Mouse (Mus musculus) spleen, adult 2 months (tissue): ENCODE measurements around the gene Zfp142. TPM values are rescaled to one million over a fixed set of nuclear protein-coding genes. Genes with fewer than 3 reads are reported as not detected.

ENCODE experiments used
- DNase-seq, 2 experiments: peaks; one replicate each; pipeline versions ENCODE4 v3.0.0 to v3.0.0-alpha.2; 2012 to 2021; ENCODE audit warnings: low spot score in 2 of 2, low read depth in 1 of 2
- H3K27ac ChIP-seq: fragments of 200-500 bp; 2 replicates; pipeline ENCODE4 v1.5.1; 2012; ENCODE audit warnings: low read length, inconsistent platforms; ENCODE audit not compliant: insufficient read depth
- H3K27me3 ChIP-seq: fragments of 200-500 bp; 2 replicates; pipeline ENCODE4 v1.6.1; 2012; ENCODE audit warnings: mild to moderate bottlenecking, moderate library complexity, low read length, inconsistent platforms; ENCODE audit not compliant: control insufficient read depth, insufficient read depth
- H3K36me3 ChIP-seq: fragments of 200-500 bp; 2 replicates; pipeline ENCODE4 v1.6.1; 2012; ENCODE audit warnings: mild to moderate bottlenecking, low read length, inconsistent platforms; ENCODE audit not compliant: control insufficient read depth, insufficient read depth
- H3K4me1 ChIP-seq: fragments of 200-500 bp; 2 replicates; pipeline ENCODE4 v1.6.1; 2011; ENCODE audit warnings: inconsistent platforms; ENCODE audit not compliant: control insufficient read depth, insufficient read depth, insufficient read length
- H3K4me3 ChIP-seq: fragments of 200-500 bp; 2 replicates; pipeline ENCODE4 v1.5.1; 2011; ENCODE audit warnings: mild to moderate bottlenecking, inconsistent platforms; ENCODE audit not compliant: insufficient read depth, insufficient read length; ENCODE audit errors: extremely low read depth
- CTCF ChIP-seq: fragments of 200-500 bp; IDR thresholded peaks from 2 replicates; pipeline ENCODE4 v1.5.1; 2011; ENCODE audit warnings: mild to moderate bottlenecking, inconsistent platforms; ENCODE audit not compliant: insufficient read depth, insufficient read length, insufficient replicate concordance; ENCODE audit errors: extremely low read depth
- POLR2A ChIP-seq: fragments of 200-500 bp; IDR thresholded peaks from 2 replicates; pipeline ENCODE4 v1.6.1; 2011; ENCODE audit warnings: low read depth, low read length, inconsistent platforms
- WGBS: fragments of 180-500 bp; shearing (Covaris S2); methylation state at CpG from one replicate; pipeline ENCODE4 v1.1.7; 2018; 5-methylcytosine and 5-hydroxymethylcytosine counted together
- polyA plus RNA-seq: library from polyadenylated mRNA; depleted of rRNA; stranded (reverse); fragments of >200 nt; gene quantifications from 2 replicates; pipeline ENCODE4 v1.2.3, GENCODE M21; 2012

Zfp142 gene
- polyA plus RNA-seq, 1 experiment = 13.5 TPM

DNA sequence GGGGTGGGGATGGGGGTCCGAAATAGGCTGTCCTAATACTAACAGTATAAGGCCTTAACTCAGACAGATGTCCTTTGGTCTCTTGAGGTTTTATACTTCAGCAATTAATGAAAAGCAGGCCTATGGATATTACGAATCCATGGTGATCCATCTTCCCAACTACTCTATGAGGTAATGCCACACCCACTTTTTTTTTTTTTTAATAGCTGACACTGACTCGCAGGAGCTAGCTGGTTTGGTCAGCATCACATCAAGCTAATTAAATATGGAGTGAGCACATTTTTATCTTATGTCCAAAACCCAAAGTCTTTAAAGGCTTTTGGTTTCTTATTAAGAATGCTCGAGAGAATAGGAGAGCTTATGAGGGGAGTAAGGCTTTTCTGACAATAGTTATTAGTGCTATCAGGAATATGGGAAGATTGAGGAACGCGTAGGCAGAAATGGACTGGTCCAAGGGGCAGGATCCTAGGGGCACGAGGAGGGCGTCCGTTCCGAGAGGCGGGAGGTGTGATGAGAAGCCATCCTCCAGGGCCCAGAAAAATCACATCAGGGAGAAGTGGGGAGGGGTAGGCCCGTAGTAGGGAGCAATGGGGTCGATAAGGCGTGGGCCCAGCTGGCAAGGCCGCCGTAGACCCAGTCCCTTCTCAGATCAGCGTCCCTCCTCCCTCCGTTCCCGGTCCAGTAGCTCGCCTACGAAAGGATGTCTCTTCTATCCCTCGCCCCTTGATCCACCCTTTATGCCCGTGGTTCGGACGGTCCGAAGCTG lies 12.6 kb upstream of the Zfp142 start:
- peak in 1 of 2 experiments; percentile 7 for DNase-seq
- H3K4me3 ChIP-seq = peak overlapping the region; percentile 87
- H3K27me3 ChIP-seq = no peaks in the 10 kb centered on the region
- peaks cover 9% of the 10 kb centered on the region for H3K36me3 ChIP-seq
- no peak for TF ChIP-seq POLR2A
- no peak for TF ChIP-seq CTCF
- H3K27ac ChIP-seq = peak overlapping the region; percentile 12; the same call in 1 of the 2 replicates
- peaks cover 5% of the 10 kb centered on the region for H3K4me1 ChIP-seq
- 8% methylated on average over 26 of the region's 26 CpGs for WGBS

GRCm38 (mm10) chr1:74594434-74594833 lies 6.4 kb upstream of the Zfp142 start:
- Histone ChIP-seq H3K4me3 (no peak overlapping the region), H3K27me3 (no peaks in the 10 kb centered on the region), H3K36me3 (peaks cover 24% of the 10 kb centered on the region), H3K4me1 (no peaks in the 10 kb centered on the region), H3K27ac (0 out of 2 replicates have a peak overlapping the region, but pooled peaks have one; percentile 32)
- no peak for DNase-seq
- 42% methylated on average over 8 of the region's 8 CpGs for WGBS
- TF ChIP-seq POLR2A (no peak), CTCF (no peak)

- no peaks in the 10 kb centered on the region for H3K27me3 ChIP-seq
- DNase-seq = no peak
- WGBS = under 1% methylated on average over 24 of the region's 24 CpGs
- H3K4me3 ChIP-seq = peak overlapping the region; percentile 63
- H3K36me3 ChIP-seq = peaks cover 6% of the 10 kb centered on the region
- H3K27ac ChIP-seq = peak overlapping the region; percentile 85
- TF ChIP-seq POLR2A (no peak), CTCF (no peak)
- H3K4me1 ChIP-seq = no peaks in the 10 kb centered on the region
Observed at GRCm38 (mm10) chr1:74587233-74587772, 743 bp downstream of the Zfp142 start.

DNA sequence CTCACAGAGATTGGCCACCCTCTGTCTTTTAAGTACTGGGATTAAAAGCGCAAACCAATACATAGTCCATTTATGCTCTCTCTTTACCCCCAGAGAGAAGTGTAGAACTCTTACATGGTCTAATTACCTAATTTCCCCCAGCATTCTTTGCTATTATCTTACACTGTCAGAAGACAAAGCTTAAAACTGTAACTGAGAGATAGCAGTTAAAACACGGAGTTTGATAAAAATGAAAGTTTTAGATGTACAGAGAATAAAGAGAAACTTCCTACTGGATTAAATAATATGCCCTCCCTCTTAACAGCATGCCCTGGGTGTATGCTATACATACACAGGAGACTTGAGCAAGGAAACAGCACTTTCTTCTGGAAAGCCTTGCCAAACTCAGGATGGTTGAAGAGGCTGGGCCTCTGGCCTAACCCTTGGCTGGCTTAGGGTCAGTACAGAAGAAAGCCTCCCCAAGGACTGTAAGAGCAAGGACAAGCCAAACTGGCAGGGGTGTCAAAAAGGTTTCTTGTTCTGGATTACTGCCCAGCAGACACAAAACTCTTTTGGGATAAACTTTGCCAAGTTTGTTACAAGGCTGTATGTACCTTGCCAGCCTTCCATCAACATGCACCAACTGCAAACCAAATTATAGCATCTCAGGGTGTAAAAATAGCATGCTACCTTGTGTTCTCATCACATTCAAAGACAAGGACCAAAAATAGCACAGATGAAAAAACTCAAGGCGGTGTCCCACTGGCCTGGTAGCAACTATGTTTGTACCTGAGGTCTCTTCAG lies 3.2 kb downstream of the Zfp142 start:
- Histone ChIP-seq H3K4me3 (no peak overlapping the region), H3K27ac (no peak overlapping the region), H3K27me3 (no peaks in the 10 kb centered on the region), H3K36me3 (peaks cover 6% of the 10 kb centered on the region), H3K4me1 (no peaks in the 10 kb centered on the region)
- TF ChIP-seq POLR2A (no peak), CTCF (no peak)
- 83% methylated on average over 3 of the region's 3 CpGs for WGBS
- no peak for DNase-seq

DNA sequence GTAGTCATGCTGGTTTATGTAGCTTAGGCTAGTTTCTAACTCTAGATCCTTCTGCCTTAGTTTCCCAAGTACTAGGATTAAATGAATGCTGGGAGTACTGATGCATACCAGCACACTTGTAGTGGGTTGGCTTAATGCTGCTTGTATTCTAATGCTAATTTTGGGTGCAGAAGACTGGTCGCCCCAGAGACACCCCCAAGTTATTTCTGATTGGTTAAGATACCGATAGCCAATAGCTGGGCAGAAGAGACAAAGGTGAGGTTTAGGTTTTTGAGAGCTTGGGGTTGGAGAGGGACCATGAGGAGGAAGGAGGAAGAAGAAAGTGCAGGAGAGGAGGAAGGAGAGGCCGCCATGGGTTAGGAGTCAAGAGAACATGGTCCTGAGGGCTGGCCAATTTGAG lies 5.4 kb downstream of the Zfp142 start:
- 91% methylated on average over 3 of the region's 3 CpGs for WGBS
- no peak for TF ChIP-seq CTCF
- no peak for TF ChIP-seq POLR2A
- Histone ChIP-seq H3K27ac (no peak overlapping the region), H3K27me3 (no peaks in the 10 kb centered on the region), H3K4me3 (no peak overlapping the region), H3K36me3 (peaks cover 16% of the 10 kb centered on the region), H3K4me1 (no peaks in the 10 kb centered on the region)
- no peak for DNase-seq

GRCm38 (mm10) chr1:74569739-74570719 lies 18.0 kb downstream of the Zfp142 start:
- no peak overlapping the region for H3K4me3 ChIP-seq
- H3K4me1 ChIP-seq = no peaks in the 10 kb centered on the region
- no peak for DNase-seq
- TF ChIP-seq CTCF = no peak
- no peak for TF ChIP-seq POLR2A
- peaks cover 62% of the 10 kb centered on the region for H3K36me3 ChIP-seq
- WGBS = 94% methylated on average over 29 of the region's 29 CpGs
- no peaks in the 10 kb centered on the region for H3K27me3 ChIP-seq
- no peak overlapping the region for H3K27ac ChIP-seq
